Mouse (Mus musculus) myocyte (in vitro differentiated cells): Measurements from ENCODE around the gene Emb.

ENCODE experiments used
- POLR2A ChIP-seq: IDR thresholded peaks from one replicate; pipeline ENCODE4 v1.6.1; 2011; ENCODE audit warnings: low read depth, mild to moderate bottlenecking, control low read depth, moderate library complexity; ENCODE audit not compliant: insufficient read length
- REST ChIP-seq: IDR thresholded peaks from one replicate; pipeline ENCODE4 v1.6.1; 2011; ENCODE audit warnings: mild to moderate bottlenecking, control low read depth, moderate library complexity; ENCODE audit not compliant: insufficient read depth, insufficient read length
- USF1 ChIP-seq: IDR thresholded peaks from one replicate; pipeline ENCODE4 v1.6.1; 2011; ENCODE audit warnings: low read depth, mild to moderate bottlenecking, control low read depth, moderate library complexity

GRCm38 (mm10) chr13:117284036-117284435, 75.7 kb downstream of the Emb start:
- TF ChIP-seq POLR2A (no peak), USF1 (no peak), REST (no peak)
